Mouse (Mus musculus): ENCODE results near the gene Tcf7l2.

Gene Tcf7l2

GRCm38 (mm10) chr19:55741439-55741928, at the start of gene Tcf7l2:
TSS of gene Tcf7l2 (plus strand) at chr19:55741820.
- in situ Hi-C loops (cut with MboI; ENCODE audit: unreplicated experiment in 2 of 2), result loop anchor here (5.0 to 10.0 kb wide), 5 partner anchors 123 to 327 kb away; no protein-coding TSS in a partner anchor

- in situ Hi-C loops (cut with MboI; ENCODE audit: unreplicated experiment in 2 of 2), result no loop called here
These were observed 47.0 kb upstream of the Tcf7l2 start for GRCm38 (mm10) chr19:55694651-55695050.

GRCm38 (mm10) chr19:55695418-55695817, 46.2 kb upstream of the Tcf7l2 start:
- in situ Hi-C loops (cut with MboI; ENCODE audit: unreplicated experiment in 2 of 2), result no loop called here

- in situ Hi-C loops (cut with MboI; ENCODE audit: unreplicated experiment in 2 of 2), result no loop called here
These were observed 42.7 kb upstream of the Tcf7l2 start for GRCm38 (mm10) chr19:55698892-55699291.

- in situ Hi-C loops (cut with MboI; ENCODE audit: unreplicated experiment in 2 of 2), result no loop called here
These were observed 41.4 kb upstream of the Tcf7l2 start for GRCm38 (mm10) chr19:55700214-55700568.

- in situ Hi-C loops (cut with MboI; ENCODE audit: unreplicated experiment in 2 of 2), result no loop called here
These were observed 40.9 kb upstream of the Tcf7l2 start for GRCm38 (mm10) chr19:55700569-55701282.

GRCm38 (mm10) chr19:55701283-55701633, 40.4 kb upstream of the Tcf7l2 start:
- in situ Hi-C loops (cut with MboI; ENCODE audit: unreplicated experiment in 2 of 2), result no loop called here

- in situ Hi-C loops (cut with MboI; ENCODE audit: unreplicated experiment in 2 of 2), result no loop called here
These were observed 39.5 kb upstream of the Tcf7l2 start for GRCm38 (mm10) chr19:55702081-55702480.

- in situ Hi-C loops (cut with MboI; ENCODE audit: unreplicated experiment in 2 of 2), result no loop called here
These were observed 38.9 kb upstream of the Tcf7l2 start for GRCm38 (mm10) chr19:55702716-55703115.

- in situ Hi-C loops (cut with MboI; ENCODE audit: unreplicated experiment in 2 of 2), result no loop called here
These were observed 37.5 kb upstream of the Tcf7l2 start for GRCm38 (mm10) chr19:55704071-55704470.

- in situ Hi-C loops (cut with MboI; ENCODE audit: unreplicated experiment in 2 of 2), result no loop called here
These were observed 35.3 kb upstream of the Tcf7l2 start for GRCm38 (mm10) chr19:55706300-55706699.

- in situ Hi-C loops (cut with MboI; ENCODE audit: unreplicated experiment in 2 of 2), result no loop called here
These were observed 34.8 kb upstream of the Tcf7l2 start for GRCm38 (mm10) chr19:55706806-55707205.

GRCm38 (mm10) chr19:55708031-55708554, 33.5 kb upstream of the Tcf7l2 start:
- in situ Hi-C loops (cut with MboI; ENCODE audit: unreplicated experiment in 2 of 2), result no loop called here

GRCm38 (mm10) chr19:55710841-55711240, 30.8 kb upstream of the Tcf7l2 start:
- in situ Hi-C loops (cut with MboI; ENCODE audit: unreplicated experiment in 2 of 2), result no loop called here

- in situ Hi-C loops (cut with MboI; ENCODE audit: unreplicated experiment in 2 of 2), result no loop called here
These were observed 29.9 kb upstream of the Tcf7l2 start for GRCm38 (mm10) chr19:55711701-55712100.

GRCm38 (mm10) chr19:55712678-55713077, 28.9 kb upstream of the Tcf7l2 start:
- in situ Hi-C loops (cut with MboI; ENCODE audit: unreplicated experiment in 2 of 2), result no loop called here

GRCm38 (mm10) chr19:55714015-55714414, 27.6 kb upstream of the Tcf7l2 start:
- in situ Hi-C loops (cut with MboI; ENCODE audit: unreplicated experiment in 2 of 2), result no loop called here

- in situ Hi-C loops (cut with MboI; ENCODE audit: unreplicated experiment in 2 of 2), result no loop called here
These were observed 27.0 kb upstream of the Tcf7l2 start for GRCm38 (mm10) chr19:55714665-55715064.

- in situ Hi-C loops (cut with MboI; ENCODE audit: unreplicated experiment in 2 of 2), result no loop called here
These were observed 22.5 kb upstream of the Tcf7l2 start for GRCm38 (mm10) chr19:55719083-55719482.

GRCm38 (mm10) chr19:55719524-55720408, 21.9 kb upstream of the Tcf7l2 start:
- in situ Hi-C loops (cut with MboI; ENCODE audit: unreplicated experiment in 2 of 2), result no loop called here

GRCm38 (mm10) chr19:55720409-55721092, 21.1 kb upstream of the Tcf7l2 start:
- in situ Hi-C loops (cut with MboI; ENCODE audit: unreplicated experiment in 2 of 2), result no loop called here
